Mouse (Mus musculus): Measurements from ENCODE around the gene Kcnh5. TPM values are rescaled to one million over a fixed set of nuclear protein-coding genes. Genes with fewer than 3 reads are reported as not detected.
A peak's percentile ranks its signal among the peaks of the same experiment; 100 is the strongest.

The Kcnh5 gene
- 0.03 TPM in 1 of 2 replicates, not detected in the other for polyA plus RNA-seq (2015; fragmentation: Nextera tagmentation; extraction: Ambion mirVana)

GRCm38 (mm10) chr12:75176691-75177645 is at the start of gene Kcnh5:
Gene Kcnh5 (minus strand): TSS chr12:75177332.
- no peak for ATAC-seq
- no peak for TF ChIP-seq CTCF (IDR thresholded peaks at IDR 0.05; ENCODE audit: low read depth)
- WGBS, result 1% methylated on average over 45 of the region's 52 CpGs
- no peak within 1 kb of the TSS for H3K9ac ChIP-seq (ENCODE audit: low read depth, low read length)
- peaks cover 28% of the 10 kb centered on the region for H3K27me3 ChIP-seq (replicated peaks; ENCODE audit: control insufficient read depth, insufficient read depth, low read length)
- H3K4me3 ChIP-seq (ENCODE audit: low read depth, low read length), result peak within 1 kb of the TSS; percentile 20
- H3K27ac ChIP-seq (ENCODE audit: low read depth, low read length), result no peak within 1 kb of the TSS
- H3K9me3 ChIP-seq (ENCODE audit: control insufficient read depth), result no peaks in the 10 kb centered on the region
- H3K36me3 ChIP-seq (ENCODE audit: control insufficient read depth, insufficient read depth), result no peaks in the 10 kb centered on the region
- H3K4me1 ChIP-seq (replicated peaks; ENCODE audit: control insufficient read depth, insufficient read depth, low read length), result no peaks in the 10 kb centered on the region
- H3K4me2 ChIP-seq (replicated peaks; ENCODE audit: low read depth), result peak within 1 kb of the TSS; percentile 44

- Histone ChIP-seq H3K4me1 (replicated peaks; ENCODE audit: control insufficient read depth, insufficient read depth, low read length) (no peaks in the 10 kb centered on the region), H3K4me3 (ENCODE audit: low read depth, low read length) (no peak overlapping the region), H3K27me3 (replicated peaks; ENCODE audit: control insufficient read depth, insufficient read depth, low read length) (no peaks in the 10 kb centered on the region), H3K9ac (ENCODE audit: low read depth, low read length) (no peak overlapping the region), H3K9me3 (ENCODE audit: control insufficient read depth) (no peaks in the 10 kb centered on the region), H3K27ac (ENCODE audit: low read depth, low read length) (no peak overlapping the region), H3K36me3 (ENCODE audit: control insufficient read depth, insufficient read depth) (no peaks in the 10 kb centered on the region), H3K4me2 (replicated peaks; ENCODE audit: low read depth) (no peak overlapping the region)
- no peak for TF ChIP-seq CTCF (IDR thresholded peaks at IDR 0.05; ENCODE audit: low read depth)
- 81% methylated on average over 1 of the region's 1 CpGs for WGBS
- no peak for ATAC-seq
These were observed 46.8 kb upstream of the Kcnh5 start for GRCm38 (mm10) chr12:75223966-75224365.

DNA sequence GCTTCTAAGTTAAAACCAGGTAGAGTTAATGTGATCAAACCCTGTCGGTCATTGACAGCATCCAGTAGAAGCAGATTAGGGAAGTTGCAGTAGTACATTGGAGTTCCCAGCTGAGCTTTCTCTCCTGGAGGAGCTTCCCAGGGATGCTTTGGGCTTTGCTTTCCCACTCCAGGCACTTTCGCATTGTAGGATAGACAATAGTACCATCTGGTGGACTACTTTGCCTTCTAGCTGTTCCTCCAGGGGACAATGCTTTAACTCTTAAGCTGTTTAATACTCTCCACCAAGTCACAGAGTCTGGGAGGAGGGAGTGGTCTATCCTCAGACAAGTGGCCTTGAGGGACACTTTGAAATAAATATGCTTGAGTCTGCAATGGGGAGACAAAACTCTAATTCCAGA is 12.3 kb upstream of the Kcnh5 start:
- 64% methylated on average over 2 of the region's 2 CpGs for WGBS
- no peak for ATAC-seq
- peak; percentile 32; the same call in 1 of the 2 replicates for TF ChIP-seq CTCF (IDR thresholded peaks at IDR 0.05; ENCODE audit: low read depth)
- H3K27me3 ChIP-seq (replicated peaks; ENCODE audit: control insufficient read depth, insufficient read depth, low read length), result no peaks in the 10 kb centered on the region
- no peaks in the 10 kb centered on the region for H3K9me3 ChIP-seq (ENCODE audit: control insufficient read depth)
- no peak overlapping the region for H3K4me2 ChIP-seq (replicated peaks; ENCODE audit: low read depth)
- H3K4me1 ChIP-seq (replicated peaks; ENCODE audit: control insufficient read depth, insufficient read depth, low read length), result no peaks in the 10 kb centered on the region
- no peak overlapping the region for H3K27ac ChIP-seq (ENCODE audit: low read depth, low read length)
- H3K9ac ChIP-seq (ENCODE audit: low read depth, low read length), result no peak overlapping the region
- no peak overlapping the region for H3K4me3 ChIP-seq (ENCODE audit: low read depth, low read length)
- H3K36me3 ChIP-seq (ENCODE audit: control insufficient read depth, insufficient read depth), result no peaks in the 10 kb centered on the region

- Histone ChIP-seq H3K9ac (ENCODE audit: low read depth, low read length) (no peak overlapping the region), H3K4me1 (replicated peaks; ENCODE audit: control insufficient read depth, insufficient read depth, low read length) (no peaks in the 10 kb centered on the region), H3K9me3 (ENCODE audit: control insufficient read depth) (no peaks in the 10 kb centered on the region), H3K27me3 (replicated peaks; ENCODE audit: control insufficient read depth, insufficient read depth, low read length) (peaks cover 5% of the 10 kb centered on the region; the same call in 1 of the 2 replicates), H3K4me2 (replicated peaks; ENCODE audit: low read depth) (no peak overlapping the region), H3K4me3 (ENCODE audit: low read depth, low read length) (no peak overlapping the region), H3K36me3 (ENCODE audit: control insufficient read depth, insufficient read depth) (no peaks in the 10 kb centered on the region), H3K27ac (ENCODE audit: low read depth, low read length) (no peak overlapping the region)
- no peak for ATAC-seq
- TF ChIP-seq CTCF (IDR thresholded peaks at IDR 0.05; ENCODE audit: low read depth), result no peak
- 73% methylated on average over 7 of the region's 7 CpGs for WGBS
These were observed 5.5 kb upstream of the Kcnh5 start for GRCm38 (mm10) chr12:75182646-75183045.

- Histone ChIP-seq H3K27me3 (replicated peaks; ENCODE audit: control insufficient read depth, insufficient read depth, low read length) (peaks cover 28% of the 10 kb centered on the region), H3K4me1 (replicated peaks; ENCODE audit: control insufficient read depth, insufficient read depth, low read length) (no peaks in the 10 kb centered on the region)
These were observed 2.4 kb upstream of the Kcnh5 start for GRCm38 (mm10) chr12:75179491-75179890.

GRCm38 (mm10) chr12:75177646-75178030 is 506 bp upstream of the Kcnh5 start:
- H3K4me2 ChIP-seq (replicated peaks; ENCODE audit: low read depth), result 0 out of 2 replicates have a peak overlapping the region, but pooled peaks have one; percentile 44
- WGBS, result 7% methylated on average over 13 of the region's 13 CpGs
- no peak for ATAC-seq
- H3K9me3 ChIP-seq (ENCODE audit: control insufficient read depth), result no peaks in the 10 kb centered on the region
- H3K4me3 ChIP-seq (ENCODE audit: low read depth, low read length), result no peak overlapping the region
- no peaks in the 10 kb centered on the region for H3K4me1 ChIP-seq (replicated peaks; ENCODE audit: control insufficient read depth, insufficient read depth, low read length)
- TF ChIP-seq CTCF (IDR thresholded peaks at IDR 0.05; ENCODE audit: low read depth), result no peak
- H3K27me3 ChIP-seq (replicated peaks; ENCODE audit: control insufficient read depth, insufficient read depth, low read length), result peaks cover 28% of the 10 kb centered on the region
- H3K9ac ChIP-seq (ENCODE audit: low read depth, low read length), result no peak overlapping the region
- no peaks in the 10 kb centered on the region for H3K36me3 ChIP-seq (ENCODE audit: control insufficient read depth, insufficient read depth)
- no peak overlapping the region for H3K27ac ChIP-seq (ENCODE audit: low read depth, low read length)

More at GRCm38 (mm10) chr12:75179491-75179890, 2.4 kb upstream of the Kcnh5 start:
- ATAC-seq, result no peak
- Histone ChIP-seq H3K27ac (ENCODE audit: low read depth, low read length) (no peak overlapping the region), H3K4me3 (ENCODE audit: low read depth, low read length) (no peak overlapping the region), H3K9ac (ENCODE audit: low read depth, low read length) (no peak overlapping the region), H3K4me2 (replicated peaks; ENCODE audit: low read depth) (no peak overlapping the region), H3K36me3 (ENCODE audit: control insufficient read depth, insufficient read depth) (no peaks in the 10 kb centered on the region), H3K9me3 (ENCODE audit: control insufficient read depth) (no peaks in the 10 kb centered on the region)
- no peak for TF ChIP-seq CTCF (IDR thresholded peaks at IDR 0.05; ENCODE audit: low read depth)
- WGBS, result 39% methylated on average over 8 of the region's 8 CpGs
